Mouse (Mus musculus): ENCODE measurements around the gene Rbm18. TPM values are rescaled to one million over a fixed set of nuclear protein-coding genes. Genes with fewer than 3 reads are reported as not detected.
A peak's percentile ranks its signal among the peaks of the same experiment; 100 is the strongest.
"Not testable (repeated sequence)": the region's sequence is repeated elsewhere in the genome, so short reads cannot be mapped to it uniquely, and the experiment has no call there.

Rbm18 gene
- polyA plus RNA-seq (2012; rRNA removed) (41.8 and 46.7 TPM in 2 replicates), polyA plus RNA-seq (2014; fragmentation: Nextera tagmentation; extraction: Ambion mirVana) (69.7 and 77.5 TPM in 2 replicates)

DNA sequence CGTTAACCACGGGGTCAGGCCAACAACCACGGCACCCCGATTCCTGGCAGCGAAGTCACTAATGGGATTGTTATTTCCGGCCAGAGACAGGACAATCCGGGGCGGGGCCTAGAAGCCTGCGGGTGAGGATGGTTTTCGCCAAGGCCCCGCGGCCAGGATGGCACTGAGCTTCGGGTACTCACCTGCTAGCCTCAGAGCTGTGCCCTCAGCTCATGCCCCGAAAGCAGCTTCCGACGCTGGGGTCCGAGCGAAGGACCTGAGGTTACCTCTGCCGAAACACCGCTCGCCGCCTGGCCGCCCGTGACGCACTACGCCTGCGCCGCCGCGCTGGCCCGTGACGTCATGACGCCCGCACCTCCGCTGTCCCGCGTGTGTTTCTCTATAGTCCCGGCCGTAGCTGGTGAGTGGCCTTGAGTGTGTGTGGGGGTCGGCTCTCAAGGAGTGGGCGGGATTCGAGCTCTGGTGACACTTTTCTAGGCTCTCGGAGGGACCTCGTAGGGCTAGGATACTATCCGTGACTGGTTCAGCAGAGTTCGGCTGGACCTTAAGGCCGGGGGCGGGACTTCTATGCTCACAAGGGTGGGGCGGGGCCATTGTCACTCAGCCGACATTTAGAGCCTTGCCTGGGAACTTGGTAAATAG lies at the start of gene Rbm18, which contains the start of gene Mrrf:
Gene Rbm18, minus strand, starts transcription at position 474 of the 642 bp plus-strand sequence.
Gene Mrrf, plus strand, starts transcription at position 90 of the 642 bp plus-strand sequence.
- Histone ChIP-seq H3K4me2 (replicated peaks; ENCODE audit: low read depth, low read length, severe bottlenecking) (peak within 1 kb of the TSS; percentile 70), H3K36me3 (ENCODE audit: control insufficient read depth, insufficient read depth, low read length) (peaks cover 30% of the 10 kb centered on the region), H3K4me3 (replicated peaks; ENCODE audit: low read length) (peak within 1 kb of the TSS; percentile 83), H3K9me3 (ENCODE audit: control insufficient read depth, low read length) (no peaks in the 10 kb centered on the region), H3K9ac (ENCODE audit: low read depth, low read length, severe bottlenecking) (peak within 1 kb of the TSS; percentile 85), H3K27me3 (ENCODE audit: control insufficient read depth, insufficient read depth, low read length) (no peaks in the 10 kb centered on the region), H3K27ac (replicated peaks; ENCODE audit: low read depth, low read length) (peak within 1 kb of the TSS; percentile 88), H3K4me1 (ENCODE audit: control insufficient read depth, insufficient read depth, low read length) (peaks cover 9% of the 10 kb centered on the region)
- TF ChIP-seq POLR2A (IDR thresholded peaks at IDR 0.05; ENCODE audit: borderline replicate concordance, extremely low read depth, insufficient read depth, insufficient read length): peak; percentile 38; the same call in 1 of the 2 replicates
- DNase-seq (ENCODE audit: low spot score) (peak; percentile 92), ATAC-seq (ENCODE audit: low FRiP score, low read depth) (peak; percentile 98)
- 1% methylated on average over 45 of the region's 50 CpGs for WGBS

DNA sequence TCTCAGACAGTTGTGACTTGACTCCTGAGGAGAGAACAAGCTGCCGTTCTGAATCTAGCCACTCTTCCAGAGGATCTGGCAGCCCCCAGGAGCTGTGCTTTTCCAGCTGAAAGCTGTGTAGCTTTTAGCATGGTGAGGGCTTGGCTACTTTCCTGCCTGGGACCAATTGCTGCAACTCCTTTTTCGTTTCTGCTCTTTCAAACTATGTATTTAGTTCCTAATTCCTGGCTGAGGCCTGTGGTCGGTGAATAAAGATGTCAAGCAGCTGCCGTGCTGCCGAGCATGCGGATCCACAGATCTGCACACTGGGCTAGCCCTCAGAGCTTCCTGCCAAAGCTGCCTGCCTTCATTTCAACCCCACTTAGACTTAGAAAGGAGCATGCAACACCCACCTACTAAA lies 48.3 kb upstream of the Rbm18 start:
- ATAC-seq (ENCODE audit: low FRiP score, low read depth): no peak
- no peak overlapping the region for H3K27ac ChIP-seq (replicated peaks; ENCODE audit: low read depth, low read length)
- H3K4me3 ChIP-seq (replicated peaks; ENCODE audit: low read length): no peak overlapping the region
- H3K4me2 ChIP-seq (replicated peaks; ENCODE audit: low read depth, low read length, severe bottlenecking): no peak overlapping the region
- DNase-seq (ENCODE audit: low spot score): no peak
- no peak for TF ChIP-seq POLR2A (IDR thresholded peaks at IDR 0.05; ENCODE audit: borderline replicate concordance, extremely low read depth, insufficient read depth, insufficient read length)
- WGBS: 71% methylated on average over 6 of the region's 6 CpGs
- peaks cover 8% of the 10 kb centered on the region; the same call in 1 of the 2 replicates for H3K36me3 ChIP-seq (ENCODE audit: control insufficient read depth, insufficient read depth, low read length)
- no peaks in the 10 kb centered on the region for H3K9me3 ChIP-seq (ENCODE audit: control insufficient read depth, low read length)
- H3K9ac ChIP-seq (ENCODE audit: low read depth, low read length, severe bottlenecking): no peak overlapping the region
- H3K27me3 ChIP-seq (ENCODE audit: control insufficient read depth, insufficient read depth, low read length): no peaks in the 10 kb centered on the region
- 0 out of 2 replicates have a peak, but pooled peaks cover 2% of the 10 kb centered on the region for H3K4me1 ChIP-seq (ENCODE audit: control insufficient read depth, insufficient read depth, low read length)

DNA sequence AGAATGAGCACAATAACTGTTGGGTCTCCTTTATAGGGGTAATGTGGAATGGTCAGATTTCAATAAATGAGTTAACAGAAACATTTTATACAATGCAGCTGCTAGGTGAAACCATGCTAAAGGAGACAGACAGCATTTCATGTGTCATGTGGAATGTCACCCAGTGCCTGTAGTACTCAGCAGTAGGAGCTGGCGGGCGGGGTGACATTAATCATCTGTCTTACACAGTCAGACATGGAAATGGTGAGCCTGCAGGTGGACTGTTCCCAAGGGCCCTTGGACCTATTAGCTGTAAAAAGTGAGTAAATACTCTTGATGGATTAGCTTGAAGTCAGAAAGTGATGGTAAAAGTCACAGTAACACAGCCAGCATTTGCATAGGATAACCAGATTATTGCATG lies 47.6 kb upstream of the Rbm18 start:
- Histone ChIP-seq H3K27me3 (ENCODE audit: control insufficient read depth, insufficient read depth, low read length) (no peaks in the 10 kb centered on the region), H3K4me1 (ENCODE audit: control insufficient read depth, insufficient read depth, low read length) (0 out of 2 replicates have a peak, but pooled peaks cover 2% of the 10 kb centered on the region), H3K4me3 (replicated peaks; ENCODE audit: low read length) (no peak overlapping the region), H3K4me2 (replicated peaks; ENCODE audit: low read depth, low read length, severe bottlenecking) (no peak overlapping the region), H3K27ac (replicated peaks; ENCODE audit: low read depth, low read length) (no peak overlapping the region), H3K9ac (ENCODE audit: low read depth, low read length, severe bottlenecking) (no peak overlapping the region), H3K36me3 (ENCODE audit: control insufficient read depth, insufficient read depth, low read length) (peaks cover 8% of the 10 kb centered on the region; the same call in 1 of the 2 replicates), H3K9me3 (ENCODE audit: control insufficient read depth, low read length) (no peaks in the 10 kb centered on the region)
- DNase-seq (ENCODE audit: low spot score) (no peak), ATAC-seq (ENCODE audit: low FRiP score, low read depth) (no peak)
- 72% methylated on average over 2 of the region's 2 CpGs for WGBS
- TF ChIP-seq POLR2A (IDR thresholded peaks at IDR 0.05; ENCODE audit: borderline replicate concordance, extremely low read depth, insufficient read depth, insufficient read length): no peak

DNA sequence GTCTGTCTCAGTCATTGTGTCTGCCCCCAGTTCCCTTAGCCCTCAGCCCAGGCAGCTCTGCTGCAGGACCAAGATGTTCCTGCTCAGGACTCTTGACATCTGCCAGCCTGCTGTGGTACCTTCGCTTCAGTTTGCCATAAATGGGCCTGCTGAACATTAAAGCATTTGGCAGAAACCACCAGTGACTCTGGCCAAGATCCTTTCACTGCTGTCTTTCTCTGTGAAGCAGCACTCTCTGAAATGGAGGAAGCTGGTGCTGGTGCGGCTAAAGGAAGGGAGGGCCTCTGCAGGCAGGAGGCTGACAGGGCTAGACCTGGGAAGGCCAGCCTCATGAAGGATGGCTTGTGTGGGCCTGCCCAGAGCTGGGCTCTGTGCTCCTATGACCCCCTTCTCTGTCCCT lies 46.7 kb upstream of the Rbm18 start:
- Histone ChIP-seq H3K27ac (replicated peaks; ENCODE audit: low read depth, low read length) (no peak overlapping the region), H3K9ac (ENCODE audit: low read depth, low read length, severe bottlenecking) (no peak overlapping the region), H3K4me1 (ENCODE audit: control insufficient read depth, insufficient read depth, low read length) (0 out of 2 replicates have a peak, but pooled peaks cover 2% of the 10 kb centered on the region), H3K27me3 (ENCODE audit: control insufficient read depth, insufficient read depth, low read length) (no peaks in the 10 kb centered on the region), H3K9me3 (ENCODE audit: control insufficient read depth, low read length) (no peaks in the 10 kb centered on the region), H3K4me2 (replicated peaks; ENCODE audit: low read depth, low read length, severe bottlenecking) (no peak overlapping the region), H3K4me3 (replicated peaks; ENCODE audit: low read length) (no peak overlapping the region), H3K36me3 (ENCODE audit: control insufficient read depth, insufficient read depth, low read length) (peaks cover 4% of the 10 kb centered on the region; the same call in 1 of the 2 replicates)
- WGBS: 52% methylated on average over 2 of the region's 2 CpGs
- ATAC-seq (ENCODE audit: low FRiP score, low read depth) (no peak), DNase-seq (ENCODE audit: low spot score) (no peak)
- no peak for TF ChIP-seq POLR2A (IDR thresholded peaks at IDR 0.05; ENCODE audit: borderline replicate concordance, extremely low read depth, insufficient read depth, insufficient read length)

DNA sequence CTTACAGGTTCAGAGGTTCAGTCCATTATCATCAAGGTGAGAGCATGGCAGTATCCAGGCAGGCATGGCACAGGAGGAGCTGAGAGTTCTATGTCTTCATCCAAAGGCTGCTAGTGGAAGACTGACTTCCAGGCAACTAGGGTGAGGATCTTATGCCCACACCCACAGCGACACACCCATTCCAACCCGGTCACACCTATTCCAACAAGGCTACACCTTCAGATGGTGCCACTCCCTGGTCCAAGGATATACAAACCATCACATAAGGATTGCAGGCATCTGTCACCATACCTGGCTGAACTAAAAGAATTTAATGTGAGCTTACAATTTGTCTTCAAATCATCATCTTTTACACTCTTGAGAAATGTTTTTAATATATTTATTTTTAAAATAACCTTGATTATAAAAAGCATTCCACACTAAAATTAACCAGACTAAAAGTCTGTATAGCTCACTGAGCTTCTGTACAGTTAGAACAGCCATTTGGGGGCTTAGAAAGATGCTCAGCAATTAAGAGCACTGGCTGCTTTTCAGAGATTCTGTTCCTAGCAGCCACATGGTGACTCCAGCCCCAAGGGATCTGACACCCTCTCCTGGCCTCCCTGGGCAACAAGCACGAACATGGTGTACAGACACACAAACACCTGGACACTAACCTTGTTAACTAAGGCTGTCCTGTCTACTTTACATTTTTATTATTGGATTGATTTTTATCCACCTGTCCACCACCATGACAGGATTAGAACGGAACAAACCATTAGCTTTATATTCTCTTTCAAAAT lies 45.2 kb upstream of the Rbm18 start:
- H3K27ac ChIP-seq (replicated peaks; ENCODE audit: low read depth, low read length); H3K27me3 ChIP-seq (ENCODE audit: control insufficient read depth, insufficient read depth, low read length); H3K9me3 ChIP-seq (ENCODE audit: control insufficient read depth, low read length); H3K4me2 ChIP-seq (replicated peaks; ENCODE audit: low read depth, low read length, severe bottlenecking); H3K4me3 ChIP-seq (replicated peaks; ENCODE audit: low read length); DNase-seq (ENCODE audit: low spot score); H3K9ac ChIP-seq (ENCODE audit: low read depth, low read length, severe bottlenecking); H3K4me1 ChIP-seq (ENCODE audit: control insufficient read depth, insufficient read depth, low read length); ATAC-seq (ENCODE audit: low FRiP score, low read depth): not testable (repeated sequence)
- peaks cover 17% of the 10 kb centered on the region for H3K36me3 ChIP-seq (ENCODE audit: control insufficient read depth, insufficient read depth, low read length)
- 87% methylated on average over 4 of the region's 4 CpGs for WGBS

All from limb, embryonic 14.5 days (tissue).